Mouse (Mus musculus): ENCODE measurements around the gene Rbms2.
"Not testable (repeated sequence)": the region's sequence is repeated elsewhere in the genome, so short reads cannot be mapped to it uniquely, and the experiment has no call there.

GRCm38 (mm10) chr10:128192030-128192766, 12.1 kb upstream of the Rbms2 start:
- TF ChIP-seq CTCF (IDR thresholded peaks at IDR 0.05; ENCODE audit: insufficient read depth, low read length); POLR2A (IDR thresholded peaks at IDR 0.05; ENCODE audit: borderline replicate concordance, extremely low read depth, low read depth, low read length): not testable (repeated sequence)

Data from lung, adult 2 months (tissue).